Comparison of ENCODE assay signal across 19 mouse cellular contexts in the genomic region with DNA sequence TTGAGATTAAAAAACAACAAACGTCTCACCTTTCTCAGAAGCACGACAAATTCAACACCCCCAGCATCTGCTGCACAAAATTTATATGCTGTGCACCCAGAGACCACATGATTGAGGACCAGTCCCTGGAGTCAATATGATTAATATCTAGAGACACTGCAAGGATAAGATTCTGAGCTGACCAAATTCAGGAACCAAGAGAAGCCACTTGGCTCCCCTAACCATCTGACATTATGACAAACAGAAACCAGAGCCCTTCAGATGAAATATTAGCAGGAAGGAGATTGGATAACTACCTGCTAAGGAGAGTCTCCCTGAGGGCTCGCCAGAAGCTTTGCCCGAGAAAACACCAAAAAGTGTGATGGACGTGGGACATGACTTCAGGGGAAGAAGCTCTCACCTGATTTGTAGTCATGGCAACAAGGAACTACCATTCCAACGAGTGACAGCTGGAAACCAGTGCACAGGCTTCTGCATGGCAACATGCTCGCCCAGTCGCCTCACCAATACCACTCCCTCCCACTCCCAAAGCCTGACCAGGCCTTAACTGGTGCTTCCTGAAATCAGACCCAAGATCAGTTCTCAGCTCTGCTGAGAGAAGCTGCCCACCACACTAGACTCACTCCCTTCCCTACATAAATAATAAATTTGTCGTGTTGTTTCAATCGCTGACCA.
A peak's percentile ranks its signal among the peaks of the same experiment; 100 is the strongest.
DNase-seq lines count a peak whose midpoint lies in the region; ATAC-seq and TF ChIP-seq lines count a peak whose summit lies in the region.
"Had no signal": no experiment of that assay in that cellular context is flagged by ENCODE, and none has a peak within 500 bp of the region (broad histone marks: within the 10 kb centered on the region; RNA-seq: fewer than 3 reads in every experiment).

No protein-coding gene starts in this region.

- no peak overlapping the region for H3K4me3 ChIP-seq in intestine, embryonic 16.5 days (ENCODE audit: low read length)
- H3K4me3 ChIP-seq in intestine, postnatal 0 days (ENCODE audit: low read depth, low read length): no peak overlapping the region
- no peak overlapping the region for H3K4me3 ChIP-seq in lung, embryonic 15.5 days
- H3K4me3 ChIP-seq in limb, embryonic 14.5 days (replicated peaks; ENCODE audit: low read length): no peak overlapping the region
- H3K4me3 ChIP-seq: forebrain, embryonic 10.5 days; heart, embryonic 12.5 days; limb, embryonic 15.5 days; liver, embryonic 15.5 days had no signal

- no peaks in the 10 kb centered on the region for H3K27me3 ChIP-seq in intestine, embryonic 16.5 days (replicated peaks; ENCODE audit: control insufficient read depth, insufficient read depth, low read length)
- no peaks in the 10 kb centered on the region for H3K27me3 ChIP-seq in intestine, postnatal 0 days (replicated peaks; ENCODE audit: control insufficient read depth, insufficient read depth, low read length)
- H3K27me3 ChIP-seq in lung, embryonic 15.5 days: no peaks in the 10 kb centered on the region
- no peaks in the 10 kb centered on the region for H3K27me3 ChIP-seq in limb, embryonic 14.5 days (ENCODE audit: control insufficient read depth, insufficient read depth, low read length)
- H3K27me3 ChIP-seq: heart, embryonic 12.5 days; limb, embryonic 15.5 days; liver, embryonic 15.5 days had no signal

- ATAC-seq in intestine, embryonic 16.5 days: no peak
- no peak for ATAC-seq in intestine, postnatal 0 days
- ATAC-seq in lung, embryonic 15.5 days (ENCODE audit: borderline replicate concordance, extremely low read depth, low FRiP score, low TSS enrichment): peak; percentile 39; the same call in 1 of the 2 replicates
- no peak for ATAC-seq in limb, embryonic 14.5 days (ENCODE audit: low FRiP score, low read depth)
- ATAC-seq: inflammation-experienced regulatory T-cells, adult 6 months had no signal

- no peaks in the 10 kb centered on the region for H3K36me3 ChIP-seq in intestine, embryonic 16.5 days (ENCODE audit: control insufficient read depth, insufficient read depth, low read length)
- H3K36me3 ChIP-seq in intestine, postnatal 0 days (ENCODE audit: control insufficient read depth, insufficient read depth): no peaks in the 10 kb centered on the region
- no peaks in the 10 kb centered on the region for H3K36me3 ChIP-seq in lung, embryonic 15.5 days
- H3K36me3 ChIP-seq in limb, embryonic 14.5 days (ENCODE audit: control insufficient read depth, insufficient read depth, low read length): no peaks in the 10 kb centered on the region
- H3K36me3 ChIP-seq: forebrain, embryonic 10.5 days; heart, embryonic 12.5 days; limb, embryonic 15.5 days; liver, embryonic 15.5 days had no signal

- peaks cover 43% of the 10 kb centered on the region for H3K4me1 ChIP-seq in intestine, embryonic 16.5 days (ENCODE audit: control insufficient read depth, insufficient read depth, low read length)
- H3K4me1 ChIP-seq in intestine, postnatal 0 days (replicated peaks; ENCODE audit: control insufficient read depth, insufficient read depth, low read length): peaks cover 15% of the 10 kb centered on the region; the same call in 1 of the 2 replicates
- peaks cover 10% of the 10 kb centered on the region; the same call in 1 of the 2 replicates for H3K4me1 ChIP-seq in lung, embryonic 15.5 days
- H3K4me1 ChIP-seq in limb, embryonic 14.5 days (ENCODE audit: control insufficient read depth, insufficient read depth, low read length): peaks cover 44% of the 10 kb centered on the region

- no peak for DNase-seq in lung, adult 18-20 months
- peak; percentile 71 for DNase-seq in MN1 (ENCODE audit: low spot score)
- DNase-seq in limb, embryonic 14.5 days (ENCODE audit: low spot score): no peak
- no peak for DNase-seq in heart, postnatal 14 days
- DNase-seq: adrenal gland, postnatal 25 days; cerebellum, adult 11-12 months; cerebellum, postnatal 25 days; gastrocnemius, postnatal 10 days; heart, adult 11 months; lung, postnatal 10 days had no signal

- no peak overlapping the region for H3K4me2 ChIP-seq in intestine, embryonic 16.5 days (ENCODE audit: low read depth, low read length)
- H3K4me2 ChIP-seq in intestine, postnatal 0 days (replicated peaks; ENCODE audit: low read depth): no peak overlapping the region
- H3K4me2 ChIP-seq in lung, embryonic 15.5 days: no peak overlapping the region
- no peak overlapping the region for H3K4me2 ChIP-seq in limb, embryonic 14.5 days (replicated peaks; ENCODE audit: low read depth, low read length, severe bottlenecking)
- H3K4me2 ChIP-seq: heart, embryonic 12.5 days; limb, embryonic 15.5 days; liver, embryonic 15.5 days had no signal

- no peaks in the 10 kb centered on the region for H3K9me3 ChIP-seq in intestine, embryonic 16.5 days (ENCODE audit: control insufficient read depth, low read length)
- H3K9me3 ChIP-seq in intestine, postnatal 0 days (ENCODE audit: control insufficient read depth): no peaks in the 10 kb centered on the region
- no peaks in the 10 kb centered on the region for H3K9me3 ChIP-seq in lung, embryonic 15.5 days
- H3K9me3 ChIP-seq in limb, embryonic 14.5 days (ENCODE audit: control insufficient read depth, low read length): no peaks in the 10 kb centered on the region
- H3K9me3 ChIP-seq: forebrain, embryonic 10.5 days; heart, embryonic 12.5 days; limb, embryonic 15.5 days; liver, embryonic 15.5 days had no signal

- no peak for TF ChIP-seq CTCF in intestine, postnatal 0 days (IDR thresholded peaks at IDR 0.05; ENCODE audit: low read depth)

- WGBS in intestine, embryonic 16.5 days: 56% methylated on average over 10 of the region's 10 CpGs
- 53% methylated on average over 10 of the region's 10 CpGs for WGBS in intestine, postnatal 0 days
- WGBS in lung, embryonic 15.5 days: 61% methylated on average over 10 of the region's 10 CpGs
- 42% methylated on average over 10 of the region's 10 CpGs for WGBS in limb, embryonic 14.5 days

- TF ChIP-seq POLR2A in limb, embryonic 14.5 days (IDR thresholded peaks at IDR 0.05; ENCODE audit: borderline replicate concordance, extremely low read depth, insufficient read depth, insufficient read length): no peak

- intact Hi-C loops in heart, postnatal 14 days (cut with DNase I): no loop called here

- H3K9ac ChIP-seq in intestine, embryonic 16.5 days (ENCODE audit: low read depth, low read length): no peak overlapping the region
- no peak overlapping the region for H3K9ac ChIP-seq in intestine, postnatal 0 days (ENCODE audit: low read depth, low read length)
- H3K9ac ChIP-seq in lung, embryonic 15.5 days: no peak overlapping the region
- H3K9ac ChIP-seq in limb, embryonic 14.5 days (ENCODE audit: low read depth, low read length, severe bottlenecking): no peak overlapping the region
- H3K9ac ChIP-seq: heart, embryonic 12.5 days; limb, embryonic 15.5 days; liver, embryonic 15.5 days had no signal

- H3K27ac ChIP-seq in intestine, embryonic 16.5 days (ENCODE audit: low read length): peak overlapping the region; percentile 49
- no peak overlapping the region for H3K27ac ChIP-seq in intestine, postnatal 0 days (ENCODE audit: low read depth, low read length)
- H3K27ac ChIP-seq in lung, embryonic 15.5 days: no peak overlapping the region
- 0 out of 2 replicates have a peak overlapping the region, but pooled peaks have one; percentile 33 for H3K27ac ChIP-seq in limb, embryonic 14.5 days (replicated peaks; ENCODE audit: low read depth, low read length)
- H3K27ac ChIP-seq: limb, embryonic 15.5 days; liver, embryonic 15.5 days; stomach, postnatal 0 days had no signal

Comparison
In these comparisons a context has a peak if more than half of its experiments do, and no peak if none do; other contexts are left out.
1. H3K27ac ChIP-seq: peak in intestine, embryonic 16.5 days (single experiment) and limb, embryonic 14.5 days (single experiment); none in intestine, postnatal 0 days (single experiment) and lung, embryonic 15.5 days (single experiment).